Comparison of ENCODE assay signal across 9 mouse cellular contexts in the genomic region with DNA sequence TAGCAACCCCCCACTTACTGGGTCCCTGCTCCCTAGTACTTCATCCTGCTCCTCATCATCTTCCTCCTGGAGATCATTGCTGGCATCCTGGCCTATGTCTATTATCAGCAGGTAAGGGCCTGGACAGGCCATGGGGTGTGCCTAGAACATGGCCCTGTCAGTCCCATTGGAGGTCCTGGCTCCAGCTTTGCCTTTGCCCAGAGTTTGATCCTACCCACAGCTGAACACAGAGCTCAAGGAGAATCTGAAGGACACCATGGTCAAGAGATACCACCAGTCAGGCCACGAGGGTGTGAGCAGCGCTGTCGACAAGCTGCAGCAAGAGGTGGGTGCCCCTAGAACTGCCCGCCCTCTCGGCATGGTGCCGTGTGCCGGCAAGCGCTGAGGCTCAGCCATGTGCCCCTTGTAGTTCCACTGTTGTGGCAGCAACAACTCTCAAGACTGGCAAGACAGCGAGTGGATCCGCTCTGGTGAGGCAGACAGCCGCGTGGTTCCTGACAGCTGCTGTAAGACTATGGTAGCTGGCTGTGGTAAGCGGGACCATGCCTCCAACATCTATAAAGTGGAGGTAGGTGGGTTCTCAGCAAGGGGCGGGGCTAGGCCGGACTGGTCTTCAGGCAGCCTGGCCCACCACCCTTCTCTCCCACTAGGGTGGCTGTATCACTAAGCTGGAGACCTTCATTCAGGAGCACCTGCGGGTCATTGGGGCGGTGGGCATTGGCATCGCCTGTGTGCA. TPM values are rescaled to one million over a fixed set of nuclear protein-coding genes. Genes with fewer than 3 reads are reported as not detected.
DNase-seq lines count a peak whose midpoint lies in the region; ATAC-seq and TF ChIP-seq lines count a peak whose summit lies in the region.
"Had no signal": no experiment of that assay in that cellular context is flagged by ENCODE, and none has a peak within 500 bp of the region (broad histone marks: within the 10 kb centered on the region; RNA-seq: fewer than 3 reads in every experiment).

No protein-coding gene starts in this region.

- H3K4me2 ChIP-seq in kidney, embryonic 14.5 days (replicated peaks; ENCODE audit: low read depth, low read length) = peak overlapping the region; percentile 52
- 0 out of 2 replicates have a peak overlapping the region, but pooled peaks have one; percentile 86 for H3K4me2 ChIP-seq in limb, embryonic 12.5 days

- TF ChIP-seq EP300 in heart, adult 2 months (IDR thresholded peaks at IDR 0.05; ENCODE audit: insufficient read depth, low read depth, low read length) = no peak

- H3K79me2 ChIP-seq in heart, adult 2 months (replicated peaks; ENCODE audit: control insufficient read depth, insufficient read depth, low read length) = no peaks in the 10 kb centered on the region; the same call in 1 of the 2 replicates

- H3K27me3 ChIP-seq in kidney, embryonic 14.5 days (ENCODE audit: control insufficient read depth, insufficient read depth, low read length) = peaks cover 8% of the 10 kb centered on the region; the same call in 1 of the 2 replicates
- H3K27me3 ChIP-seq in heart, adult 2 months (ENCODE audit: control insufficient read depth, insufficient read depth, low read length) = no peaks in the 10 kb centered on the region
- peaks cover 15% of the 10 kb centered on the region for H3K27me3 ChIP-seq in limb, embryonic 12.5 days

- in situ Hi-C loops in ES-E14 (cut with MboI; ENCODE audit: low sequenced_read_pairs in 2 of 2, unreplicated experiment in 2 of 2) = no loop called here

- ATAC-seq in kidney, embryonic 14.5 days (ENCODE audit: low FRiP score, low TSS enrichment) = no peak
- no peak for ATAC-seq in limb, embryonic 12.5 days (ENCODE audit: insufficient number of reproducible peaks, insufficient read depth, low FRiP score, low TSS enrichment, low read depth)
- ATAC-seq in erythroblast, adult 5-6 weeks (replicated peaks; ENCODE audit: low FRiP score, poor library complexity, severe bottlenecking) = no peak

- H3K27ac ChIP-seq in kidney, embryonic 14.5 days (ENCODE audit: low read depth, low read length) = peak overlapping the region; percentile 87; the same call in 1 of the 2 replicates
- peak overlapping the region; percentile 19; the same call in 1 of the 2 replicates for H3K27ac ChIP-seq in ES-E14 (ENCODE audit: insufficient read depth, low read depth, low read length, poor library complexity, severe bottlenecking)
- peak overlapping the region; percentile 98 for H3K27ac ChIP-seq in heart, adult 2 months
- no peak overlapping the region for H3K27ac ChIP-seq in limb, embryonic 12.5 days

- DNase-seq in kidney, adult 11 months = no peak
- DNase-seq in ES-E14 (ENCODE audit: low read depth, low spot score) = no peak
- peak; percentile 41 to 49 for DNase-seq in heart, adult 2 months
- DNase-seq in right cerebral cortex, adult 18-20 months = no peak
- no peak for DNase-seq in layer of hippocampus, postnatal 10 days (ENCODE audit: low spot score in 2 of 2)
- DNase-seq: thymus, postnatal 4 days had no signal

- H3K4me1 ChIP-seq in kidney, embryonic 14.5 days (ENCODE audit: control insufficient read depth, insufficient read depth, low read length) = peaks cover 43% of the 10 kb centered on the region
- peaks cover 3 to 38% of the 10 kb centered on the region in 2 experiments; a peak in 3 of 4 replicates for H3K4me1 ChIP-seq in ES-E14 (ENCODE audit: control insufficient read depth in 2 of 2, insufficient read depth in 2 of 2, low read length in 2 of 2, poor library complexity in 1 of 2)
- H3K4me1 ChIP-seq in heart, adult 2 months (ENCODE audit: control insufficient read depth, insufficient read depth, low read length) = peaks cover 24% of the 10 kb centered on the region
- peaks cover 53% of the 10 kb centered on the region for H3K4me1 ChIP-seq in limb, embryonic 12.5 days (replicated peaks)

- no peaks in the 10 kb centered on the region for H3K9me3 ChIP-seq in kidney, embryonic 14.5 days (ENCODE audit: control insufficient read depth, low read length)
- no peaks in the 10 kb centered on the region for H3K9me3 ChIP-seq in ES-E14 (ENCODE audit: control insufficient read depth, insufficient read depth, low read depth, low read length)
- H3K9me3 ChIP-seq in limb, embryonic 12.5 days = no peaks in the 10 kb centered on the region

- TF ChIP-seq POLR2A in heart, adult 2 months (IDR thresholded peaks at IDR 0.05; ENCODE audit: insufficient read depth, low read depth, low read length) = no peak

- H3K36me3 ChIP-seq in kidney, embryonic 14.5 days (ENCODE audit: control insufficient read depth, insufficient read depth, low read length) = peaks cover 36% of the 10 kb centered on the region
- H3K36me3 ChIP-seq in ES-E14 (ENCODE audit: control insufficient read depth, insufficient read depth, low read length, poor library complexity, severe bottlenecking) = peaks cover 29% of the 10 kb centered on the region
- H3K36me3 ChIP-seq in heart, adult 2 months (ENCODE audit: control insufficient read depth, insufficient read depth, low read length) = no peaks in the 10 kb centered on the region; the same call in 1 of the 2 replicates
- H3K36me3 ChIP-seq in limb, embryonic 12.5 days = peaks cover 35% of the 10 kb centered on the region

- no peak overlapping the region; the same call in 1 of the 2 replicates for H3K9ac ChIP-seq in kidney, embryonic 14.5 days (ENCODE audit: low read depth, low read length)
- H3K9ac ChIP-seq in ES-E14 (ENCODE audit: insufficient read depth, low read depth, low read length, poor library complexity, severe bottlenecking) = peak overlapping the region; percentile 8; the same call in 1 of the 2 replicates
- H3K9ac ChIP-seq in heart, adult 2 months (ENCODE audit: low read depth, low read length) = no peak overlapping the region
- no peak overlapping the region for H3K9ac ChIP-seq in limb, embryonic 12.5 days (replicated peaks)

- 91% methylated on average over 18 of the region's 18 CpGs for WGBS in kidney, embryonic 14.5 days
- 87% methylated on average over 18 of the region's 18 CpGs for WGBS in heart, adult 2 months
- WGBS in limb, embryonic 12.5 days = 91% methylated on average over 18 of the region's 18 CpGs

- H3K4me3 ChIP-seq in kidney, embryonic 14.5 days (ENCODE audit: low read length) = peak overlapping the region; percentile 57; the same call in 1 of the 2 replicates
- no peak overlapping the region for H3K4me3 ChIP-seq in ES-E14 (ENCODE audit: insufficient read depth in 1 of 2, low read depth in 1 of 2, low read length in 2 of 2, poor library complexity in 1 of 2, severe bottlenecking in 1 of 2)
- H3K4me3 ChIP-seq in heart, adult 2 months = peak overlapping the region; percentile 82; the same call in 1 of the 2 replicates
- no peak overlapping the region for H3K4me3 ChIP-seq in limb, embryonic 12.5 days (replicated peaks)

- intact Hi-C loops in heart, adult 2 months (cut with DNase I) = no loop called here

- no peak for TF ChIP-seq CTCF in heart, adult 2 months (IDR thresholded peaks at IDR 0.05)

RNA-seq across cellular contexts. Expression of a gene that starts 2.9 kb away (rescaled TPM):
- polyA plus RNA-seq in kidney, embryonic 14.5 days (2014; fragmentation: Nextera tagmentation; extraction: Ambion mirVana) = 93.2 and 108 TPM in 2 replicates
- total RNA-seq in ES-E14 (2012; rRNA removed) = 238 and 257 TPM in 2 replicates
- total RNA-seq in heart, adult 2 months (2021) = 100 to 1,000 TPM; 272 to 334 TPM
- 395 and 491 TPM in 2 replicates for polyA plus RNA-seq in heart, adult 2 months (2012; rRNA removed)
- polyA plus RNA-seq in limb, embryonic 12.5 days (2016; fragmentation: Nextera tagmentation; extraction: Ambion mirVana) = 11.3 and 13.5 TPM in 2 replicates
- total RNA-seq in layer of hippocampus, postnatal 10 days (2021) = 10 to 100 TPM; 38.7 to 39.9 TPM
- 5.2 TPM in 1 of 2 replicates, not detected in the other for total RNA-seq in erythroblast, adult 5-6 weeks (2015; ENCODE audit: low replicate concordance)
- total RNA-seq in erythroblast, adult 5-6 weeks (2017; ENCODE audit: low replicate concordance) = 9.5 and 11.0 TPM in 2 replicates

RNA-seq across cellular contexts. Expression of a gene that starts 4.9 kb away (rescaled TPM):
- 77.9 and 85.5 TPM in 2 replicates for polyA plus RNA-seq in kidney, embryonic 14.5 days (2014; fragmentation: Nextera tagmentation; extraction: Ambion mirVana)
- 110 and 120 TPM in 2 replicates for total RNA-seq in ES-E14 (2012; rRNA removed)
- total RNA-seq in heart, adult 2 months (2021) = 10 to 100 TPM; 71.7 to 82.8 TPM
- 62.6 and 64.4 TPM in 2 replicates for polyA plus RNA-seq in heart, adult 2 months (2012; rRNA removed)
- polyA plus RNA-seq in limb, embryonic 12.5 days (2016; fragmentation: Nextera tagmentation; extraction: Ambion mirVana) = 65.7 and 67.3 TPM in 2 replicates
- 10 to 100 TPM; 43.0 to 50.5 TPM for total RNA-seq in layer of hippocampus, postnatal 10 days (2021)
- 7.3 and 10.0 TPM in 2 replicates for total RNA-seq in erythroblast, adult 5-6 weeks (2015; ENCODE audit: low replicate concordance)
- 5.4 and 9.5 TPM in 2 replicates for total RNA-seq in erythroblast, adult 5-6 weeks (2017; ENCODE audit: low replicate concordance)

RNA-seq across cellular contexts. Expression of a gene that starts 5.0 kb away (rescaled TPM):
- polyA plus RNA-seq in kidney, embryonic 14.5 days (2014; fragmentation: Nextera tagmentation; extraction: Ambion mirVana) = 71.9 and 90.2 TPM in 2 replicates
- 75.9 and 98.8 TPM in 2 replicates for total RNA-seq in ES-E14 (2012; rRNA removed)
- total RNA-seq in heart, adult 2 months (2021) = 10 to 100 TPM; 17.1 to 40.0 TPM
- polyA plus RNA-seq in heart, adult 2 months (2012; rRNA removed) = 61.9 and 77.5 TPM in 2 replicates
- polyA plus RNA-seq in limb, embryonic 12.5 days (2016; fragmentation: Nextera tagmentation; extraction: Ambion mirVana) = 24.8 and 33.0 TPM in 2 replicates
- total RNA-seq in layer of hippocampus, postnatal 10 days (2021) = 10 to 100 TPM; 32.9 to 34.1 TPM
- total RNA-seq in erythroblast, adult 5-6 weeks (2015; ENCODE audit: low replicate concordance) = 0.58 and 1.7 TPM in 2 replicates
- total RNA-seq in erythroblast, adult 5-6 weeks (2017; ENCODE audit: low replicate concordance) = 2.2 and 7.7 TPM in 2 replicates

RNA-seq across cellular contexts. Expression of a gene that starts 9.2 kb away (rescaled TPM):
- 13.1 and 13.4 TPM in 2 replicates for polyA plus RNA-seq in kidney, embryonic 14.5 days (2014; fragmentation: Nextera tagmentation; extraction: Ambion mirVana)
- 5.8 and 11.7 TPM in 2 replicates for total RNA-seq in ES-E14 (2012; rRNA removed)
- 10 to 100 TPM; 15.4 to 19.4 TPM for total RNA-seq in heart, adult 2 months (2021)
- polyA plus RNA-seq in heart, adult 2 months (2012; rRNA removed) = 23.8 and 35.0 TPM in 2 replicates
- polyA plus RNA-seq in limb, embryonic 12.5 days (2016; fragmentation: Nextera tagmentation; extraction: Ambion mirVana) = 7.7 and 9.8 TPM in 2 replicates
- total RNA-seq in layer of hippocampus, postnatal 10 days (2021) = 1 to 10 TPM; 4.6 to 7.2 TPM
- 0.77 TPM in 1 of 2 replicates, not detected in the other for total RNA-seq in erythroblast, adult 5-6 weeks (2015; ENCODE audit: low replicate concordance)
- total RNA-seq in erythroblast, adult 5-6 weeks (2017; ENCODE audit: low replicate concordance) = 3.2 TPM in 1 of 2 replicates, not detected in the other

RNA-seq across cellular contexts. Expression of a gene that starts 15.1 kb away (rescaled TPM):
- polyA plus RNA-seq in kidney, embryonic 14.5 days (2014; fragmentation: Nextera tagmentation; extraction: Ambion mirVana) = 27.4 and 31.9 TPM in 2 replicates
- total RNA-seq in ES-E14 (2012; rRNA removed) = 10.7 and 12.7 TPM in 2 replicates
- 100 to 1,000 TPM; 398 to 572 TPM for total RNA-seq in heart, adult 2 months (2021)
- 597 and 669 TPM in 2 replicates for polyA plus RNA-seq in heart, adult 2 months (2012; rRNA removed)
- polyA plus RNA-seq in limb, embryonic 12.5 days (2016; fragmentation: Nextera tagmentation; extraction: Ambion mirVana) = 13.7 and 14.9 TPM in 2 replicates
- total RNA-seq in layer of hippocampus, postnatal 10 days (2021) = 10 to 100 TPM; 18.7 to 23.4 TPM
- 10.0 and 11.3 TPM in 2 replicates for total RNA-seq in erythroblast, adult 5-6 weeks (2015; ENCODE audit: low replicate concordance)
- total RNA-seq in erythroblast, adult 5-6 weeks (2017; ENCODE audit: low replicate concordance) = 5.9 and 6.0 TPM in 2 replicates

Comparison
In these comparisons a context has a peak if more than half of its experiments do, and no peak if none do; other contexts are left out.
1. H3K4me3 ChIP-seq: peak in kidney, embryonic 14.5 days (single experiment) and heart, adult 2 months (single experiment); none in ES-E14 (0 of 2) and limb, embryonic 12.5 days (single experiment).
2. DNase-seq: peak in heart, adult 2 months (2 of 2); none in kidney, adult 11 months (single experiment), ES-E14 (single experiment), right cerebral cortex, adult 18-20 months (single experiment) and layer of hippocampus, postnatal 10 days (0 of 2).
3. RNA of a gene that starts 4.9 kb away (total RNA-seq): 110 to 120 TPM in ES-E14, 71.7 to 82.8 TPM in heart, adult 2 months and 43.0 to 50.5 TPM in layer of hippocampus, postnatal 10 days; 5.4 to 10.0 TPM in erythroblast, adult 5-6 weeks; every median in the first group is over 4 times any median in the second.